Mouse (Mus musculus) E14TG2a.4 (cell line): ENCODE data around the gene Igf1r.

Source experiments
- H3K27me3 ChIP-seq: 2 replicates; pipeline ENCODE4 v1.6.1; 2014; ENCODE audit warnings: low read length, control low read depth; ENCODE audit not compliant: insufficient read depth
- H3K36me3 ChIP-seq: 2 replicates; pipeline ENCODE4 v1.6.1; 2014; ENCODE audit warnings: low read length, control low read depth; ENCODE audit not compliant: insufficient read depth
- H3K4me1 ChIP-seq: replicated peaks from 2 replicates; pipeline ENCODE4 v1.6.1; 2014; ENCODE audit warnings: low read depth, low read length, control low read depth
- H3K4me3 ChIP-seq: replicated peaks from 2 replicates; pipeline ENCODE4 v1.5.1; 2014; ENCODE audit warnings: mild to moderate bottlenecking, low read length
- H3K9me3 ChIP-seq: 2 replicates; pipeline ENCODE4 v1.6.1; 2014; ENCODE audit warnings: low read length, control low read depth
- CTCF ChIP-seq: conservative IDR thresholded peaks from 2 replicates; pipeline ENCODE4 v1.5.1; 2014; ENCODE audit warnings: low read length
- NANOG ChIP-seq: IDR thresholded peaks from 2 replicates; pipeline ENCODE4 v1.6.1; 2014; ENCODE audit warnings: borderline replicate concordance, low read length, mixed read lengths
- POU5F1 ChIP-seq: IDR thresholded peaks from 2 replicates; pipeline ENCODE4 v1.6.1; 2014; ENCODE audit warnings: low read length, borderline replicate concordance

Igf1r gene

DNA sequence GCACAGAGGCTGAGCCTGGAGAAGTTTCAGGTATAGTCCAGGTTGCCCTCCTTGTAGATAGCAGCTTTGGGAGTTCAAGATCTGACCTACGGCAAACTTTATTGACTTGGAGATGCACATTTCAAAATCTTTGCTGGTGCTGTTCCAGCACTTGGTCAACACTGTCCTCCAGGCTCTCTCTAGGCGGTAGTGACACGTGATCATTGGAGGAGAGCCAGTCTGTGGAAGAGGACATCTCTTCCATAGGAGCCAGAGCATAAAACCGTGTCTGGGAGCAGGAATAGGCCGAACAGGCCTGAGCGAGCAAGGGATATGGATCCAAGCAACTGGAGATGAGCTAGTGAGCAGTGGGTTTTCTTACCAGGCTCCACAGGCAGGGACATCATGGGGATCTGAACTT, 113.3 kb downstream of the Igf1r start:
- no peak for TF ChIP-seq CTCF
- TF ChIP-seq POU5F1: no peak
- TF ChIP-seq NANOG: no peak
- Histone ChIP-seq H3K4me1 (no peaks in the 10 kb centered on the region), H3K4me3 (no peak overlapping the region), H3K9me3 (no peaks in the 10 kb centered on the region), H3K36me3 (no peaks in the 10 kb centered on the region), H3K27me3 (no peaks in the 10 kb centered on the region)

DNA sequence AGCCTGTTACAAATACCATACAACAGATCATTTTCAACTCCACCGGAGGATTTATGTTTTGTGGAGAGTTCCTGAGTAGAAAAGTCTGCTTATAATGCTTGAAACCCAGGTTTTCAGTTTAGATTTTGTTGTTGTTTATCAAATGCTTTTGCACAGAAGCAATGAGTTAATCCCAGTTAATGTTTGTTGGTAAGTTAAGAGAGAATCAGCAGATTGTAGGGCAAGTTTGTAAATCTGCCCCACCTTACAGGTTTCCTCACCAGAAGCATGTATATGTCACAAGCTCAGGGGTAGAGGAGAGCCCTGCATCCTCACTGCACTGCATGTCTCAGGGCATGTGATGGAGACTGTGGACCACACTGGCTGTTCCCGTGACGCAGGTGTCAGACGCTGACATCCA, 114.7 kb downstream of the Igf1r start:
- H3K4me3 ChIP-seq: no peak overlapping the region
- no peaks in the 10 kb centered on the region for H3K4me1 ChIP-seq
- H3K36me3 ChIP-seq: no peaks in the 10 kb centered on the region

DNA sequence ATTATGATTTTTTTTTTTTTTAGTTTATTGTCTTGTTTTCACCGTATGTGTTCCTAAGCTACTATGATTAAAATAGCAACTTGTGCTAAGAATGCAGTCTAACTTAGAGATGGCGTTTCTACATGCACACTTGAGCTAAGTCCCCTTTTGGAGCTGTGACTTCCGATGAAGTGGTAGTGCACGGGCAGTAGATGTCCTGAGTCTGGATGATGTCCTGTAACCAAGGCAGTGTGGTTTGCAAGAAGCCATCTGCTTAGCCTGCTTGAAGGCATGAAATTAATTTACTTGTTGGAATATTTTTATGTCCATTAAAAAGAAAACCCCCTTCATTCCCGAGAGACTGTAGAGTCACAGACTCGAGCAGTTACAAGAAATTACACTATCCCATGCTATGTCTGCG, 116.7 kb downstream of the Igf1r start:
- no peak for TF ChIP-seq CTCF
- no peak for TF ChIP-seq POU5F1
- TF ChIP-seq NANOG: no peak
- Histone ChIP-seq H3K4me3 (no peak overlapping the region), H3K9me3 (no peaks in the 10 kb centered on the region), H3K4me1 (peaks cover 10% of the 10 kb centered on the region), H3K27me3 (no peaks in the 10 kb centered on the region), H3K36me3 (no peaks in the 10 kb centered on the region)

More for the DNA sequence above, 114.7 kb downstream of the Igf1r start:
- no peak for TF ChIP-seq CTCF
- no peak for TF ChIP-seq POU5F1
- TF ChIP-seq NANOG: no peak
- H3K27me3 ChIP-seq: no peaks in the 10 kb centered on the region
- H3K9me3 ChIP-seq: no peaks in the 10 kb centered on the region

DNA sequence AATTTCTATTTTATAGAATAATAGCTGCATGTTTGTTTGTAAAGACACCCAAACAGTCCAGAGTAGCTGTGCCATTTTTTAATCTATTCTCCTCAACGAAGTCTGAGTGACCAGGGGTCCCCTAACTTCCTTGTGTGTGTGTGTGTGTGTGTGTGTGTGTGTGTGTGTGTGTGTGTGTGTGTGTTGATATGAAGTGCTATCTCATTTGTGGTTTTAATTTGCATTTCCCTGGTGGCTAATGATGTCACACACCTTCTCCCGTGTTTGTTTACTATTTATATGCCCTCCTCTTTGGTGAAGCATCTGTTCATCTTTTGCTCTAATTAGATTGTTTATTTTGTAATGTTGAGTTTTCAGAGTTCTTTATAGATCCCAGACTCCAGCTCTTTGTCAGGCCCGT, 117.4 kb downstream of the Igf1r start:
- no peaks in the 10 kb centered on the region for H3K27me3 ChIP-seq
- H3K4me3 ChIP-seq: no peak overlapping the region
- no peaks in the 10 kb centered on the region for H3K9me3 ChIP-seq
- peaks cover 10% of the 10 kb centered on the region for H3K4me1 ChIP-seq
- TF ChIP-seq NANOG (no peak), CTCF (no peak), POU5F1 (no peak)
- H3K36me3 ChIP-seq: no peaks in the 10 kb centered on the region

DNA sequence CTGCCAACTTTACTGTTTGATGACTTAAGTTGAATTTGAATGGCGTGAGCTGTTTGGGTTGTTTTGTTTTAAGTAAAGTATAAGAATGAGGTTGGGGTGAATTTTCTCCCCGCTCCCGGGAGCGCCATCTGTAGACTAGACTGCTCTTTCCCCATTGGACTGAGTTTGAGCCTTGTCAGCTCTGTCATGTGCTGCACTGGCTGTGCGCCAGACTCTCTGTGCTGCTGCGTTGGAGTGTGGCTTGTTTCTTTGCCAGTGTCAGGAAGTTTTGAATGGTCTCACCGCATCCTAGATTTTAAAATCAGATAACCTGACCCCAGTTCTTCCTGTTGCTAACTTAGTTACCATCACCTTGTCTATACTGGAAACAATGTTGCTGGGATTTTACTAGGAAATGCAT, 118.0 kb downstream of the Igf1r start:
- H3K9me3 ChIP-seq: no peaks in the 10 kb centered on the region
- TF ChIP-seq POU5F1: no peak
- TF ChIP-seq NANOG: no peak
- TF ChIP-seq CTCF: no peak
- no peaks in the 10 kb centered on the region for H3K27me3 ChIP-seq
- H3K4me1 ChIP-seq: peaks cover 10% of the 10 kb centered on the region
- no peak overlapping the region for H3K4me3 ChIP-seq
- H3K36me3 ChIP-seq: no peaks in the 10 kb centered on the region

DNA sequence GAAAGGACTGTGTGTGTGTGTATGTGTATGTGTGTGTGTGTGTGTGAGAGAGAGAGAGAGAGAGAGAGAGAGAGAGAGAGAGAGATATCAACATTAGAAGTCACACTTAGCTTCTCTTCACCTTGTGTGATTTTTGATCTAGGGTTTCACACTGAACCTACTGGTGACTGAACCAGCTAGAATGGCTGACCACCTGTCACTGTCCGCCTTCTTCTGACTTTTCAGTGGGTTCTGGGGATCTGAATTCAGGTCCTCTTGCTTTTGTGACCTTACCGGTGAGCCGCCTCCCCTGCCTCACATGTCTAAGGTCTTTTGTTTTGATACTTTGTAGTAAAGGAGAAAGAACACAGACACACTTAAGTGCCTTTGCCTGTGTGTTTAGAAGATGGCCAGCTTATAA, 118.4 kb downstream of the Igf1r start:
- Histone ChIP-seq H3K36me3 (no peaks in the 10 kb centered on the region), H3K27me3 (no peaks in the 10 kb centered on the region), H3K4me3 (no peak overlapping the region), H3K4me1 (peaks cover 10% of the 10 kb centered on the region), H3K9me3 (no peaks in the 10 kb centered on the region)
- no peak for TF ChIP-seq NANOG
- no peak for TF ChIP-seq POU5F1
- TF ChIP-seq CTCF: no peak

DNA sequence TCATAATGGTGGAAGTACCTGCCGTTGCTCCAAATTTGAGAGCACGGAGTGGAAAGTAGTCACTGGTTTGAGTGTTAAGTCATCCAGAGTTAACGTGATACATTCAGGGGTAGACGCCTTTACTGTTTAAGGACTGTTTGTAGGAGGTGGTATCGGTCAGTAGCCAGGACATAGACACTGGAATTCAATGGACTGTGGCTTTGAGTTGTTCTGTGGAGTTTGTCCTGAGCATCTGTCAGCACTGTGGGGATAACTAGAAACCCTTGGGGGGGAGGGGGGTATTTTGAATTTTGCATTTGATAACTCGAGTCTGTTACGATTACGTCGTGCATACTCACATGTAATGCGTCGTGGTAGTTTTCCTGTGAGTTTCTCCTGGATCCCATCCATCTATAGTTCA, 119.1 kb downstream of the Igf1r start:
- TF ChIP-seq NANOG (no peak), CTCF (no peak), POU5F1 (no peak)
- Histone ChIP-seq H3K36me3 (no peaks in the 10 kb centered on the region), H3K27me3 (no peaks in the 10 kb centered on the region), H3K9me3 (no peaks in the 10 kb centered on the region), H3K4me1 (peaks cover 10% of the 10 kb centered on the region), H3K4me3 (no peak overlapping the region)

DNA sequence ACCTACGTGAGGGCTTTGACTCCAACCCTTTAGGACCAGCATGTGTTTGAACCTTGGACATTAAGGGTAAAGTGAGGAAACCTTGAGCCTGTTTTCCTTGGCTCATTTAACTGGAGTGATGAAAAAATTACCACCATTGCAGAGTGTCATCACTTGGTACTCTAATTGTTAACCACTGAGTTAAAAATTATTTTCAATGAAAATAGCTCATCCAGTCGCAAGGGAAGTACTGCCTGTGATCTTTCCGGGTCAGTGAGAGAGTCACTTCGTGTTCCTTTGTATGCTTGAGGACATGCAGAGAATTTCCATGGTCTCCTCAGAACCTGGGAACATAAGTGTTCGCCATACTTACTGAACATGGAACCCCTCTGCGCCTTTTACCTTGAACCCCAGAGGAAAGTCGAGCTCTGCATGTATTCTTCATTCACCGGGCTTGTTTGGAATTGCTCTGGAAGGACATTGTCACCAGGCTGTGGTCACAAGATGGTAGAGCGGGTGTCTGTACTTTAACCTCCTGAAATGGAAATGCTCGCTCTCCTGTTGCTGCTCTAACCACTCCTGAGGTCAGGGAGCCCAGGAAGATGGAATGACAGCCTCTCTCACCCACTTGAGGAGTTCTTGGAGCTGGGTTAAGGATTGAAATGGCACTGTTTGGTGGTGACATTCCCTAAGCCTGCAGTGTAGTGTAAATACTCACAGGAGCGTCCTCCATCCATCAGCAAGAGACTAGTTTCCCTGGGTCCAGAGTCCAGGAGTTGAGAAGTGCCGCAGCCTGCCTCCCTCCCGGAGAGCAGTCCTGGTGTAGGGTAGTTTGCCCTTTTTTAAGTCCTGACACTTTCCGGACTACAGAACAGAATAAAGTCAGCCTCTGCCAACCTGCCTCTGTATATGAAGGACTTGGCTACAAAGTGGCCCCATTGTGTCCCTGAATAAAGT, 120.2 kb downstream of the Igf1r start:
- Histone ChIP-seq H3K27me3 (no peaks in the 10 kb centered on the region), H3K36me3 (no peaks in the 10 kb centered on the region), H3K9me3 (no peaks in the 10 kb centered on the region), H3K4me3 (no peak overlapping the region; the same call in 1 of the 2 replicates), H3K4me1 (peaks cover 10% of the 10 kb centered on the region)
- no peak for TF ChIP-seq CTCF
- TF ChIP-seq NANOG: 0 out of 2 replicates have a peak, but pooled peaks have one; percentile 13
- no peak for TF ChIP-seq POU5F1
